Mouse (Mus musculus): ENCODE measurements around the gene Atp1a2.

Atp1a2 gene

DNA sequence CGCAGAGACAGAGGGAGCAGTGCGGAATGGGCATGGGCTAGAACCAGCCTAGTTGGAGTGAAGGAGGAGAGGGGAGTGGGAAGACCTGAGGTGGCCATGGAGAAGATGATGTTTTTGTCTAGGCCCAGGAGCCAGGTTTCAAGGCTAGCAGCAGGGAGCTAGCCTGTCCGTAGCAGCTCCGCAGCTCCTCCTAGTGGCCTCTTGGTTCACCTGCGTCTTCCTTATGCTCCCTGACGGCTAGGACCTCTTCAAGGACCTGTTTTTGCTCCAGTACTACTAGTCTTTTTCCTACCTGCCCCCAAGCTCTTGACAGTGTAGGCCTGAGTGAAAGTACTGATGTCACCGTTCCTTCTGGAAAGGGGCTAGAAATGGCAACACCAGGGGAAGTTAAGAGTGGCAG is 26.9 kb upstream of the Atp1a2 start:
- peak; percentile 93 for DNase-seq (ENCODE audit: low spot score)

DNA sequence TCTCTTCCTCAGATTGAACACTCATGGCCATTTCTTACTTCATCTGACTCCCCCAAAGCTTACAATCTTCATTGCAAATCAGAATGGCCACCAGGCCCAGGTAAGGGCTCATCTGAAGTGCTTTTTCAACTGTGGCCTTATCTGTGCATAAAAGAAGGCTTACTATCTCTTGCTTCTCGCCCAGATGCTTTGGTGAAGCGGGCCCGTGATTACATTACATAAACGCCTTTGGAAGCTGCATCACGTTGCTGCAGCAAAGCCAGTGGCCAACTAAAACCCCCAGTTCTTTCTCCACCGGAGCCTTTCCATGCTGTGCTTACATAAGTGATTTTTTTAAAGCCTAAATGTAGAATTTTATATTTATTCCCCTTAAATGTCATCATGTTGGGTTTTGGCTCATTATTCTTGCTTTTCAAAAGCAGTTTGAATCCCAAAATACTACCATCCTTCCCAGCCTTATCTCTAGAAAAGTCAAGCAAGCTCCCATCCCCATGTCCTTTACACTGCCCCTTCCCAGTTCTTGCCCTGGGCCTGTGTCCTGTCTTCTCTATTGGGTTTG is 26.0 kb upstream of the Atp1a2 start:
- no peak for DNase-seq (ENCODE audit: low spot score)

DNA sequence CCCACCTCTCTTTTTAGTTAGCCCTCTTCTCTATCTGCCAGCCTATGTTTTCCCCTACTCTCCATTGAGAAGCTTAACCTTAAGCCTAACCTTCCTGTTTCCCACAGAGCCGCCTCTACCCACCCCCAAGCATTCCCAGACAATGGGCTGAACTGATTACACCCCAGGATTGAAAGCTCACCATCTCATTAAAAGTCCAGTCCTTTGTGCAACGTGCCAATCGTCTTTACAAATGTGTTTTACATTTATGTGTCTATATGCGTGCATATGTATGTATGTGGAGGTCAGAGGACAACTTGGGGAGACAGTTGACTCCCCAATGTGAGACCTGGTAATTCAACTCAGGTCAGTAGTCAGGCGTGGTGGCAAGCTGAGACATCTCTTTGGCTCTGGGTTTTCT is 25.4 kb upstream of the Atp1a2 start:
- DNase-seq (ENCODE audit: low spot score) = no peak

DNA sequence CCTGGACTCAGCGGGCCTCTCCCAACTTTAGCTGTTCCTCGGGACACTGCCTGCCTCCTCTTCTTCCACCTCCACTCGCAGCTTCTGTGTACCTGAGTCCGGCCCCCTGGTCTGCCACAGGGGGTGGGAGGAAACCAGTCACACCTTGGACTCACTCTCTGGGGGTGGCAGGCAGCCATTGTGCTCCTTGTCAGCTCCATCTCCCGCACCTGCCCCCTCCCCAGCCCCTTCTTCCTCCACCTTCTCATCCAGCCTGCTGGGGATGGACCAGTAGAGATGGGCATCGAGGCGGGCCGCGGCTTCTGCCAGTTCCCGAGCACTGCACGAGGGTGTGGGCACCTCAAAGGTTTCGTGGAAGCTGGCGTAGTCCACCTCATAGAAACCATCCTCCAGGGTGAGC is 24.9 kb upstream of the Atp1a2 start:
- DNase-seq (ENCODE audit: low spot score) = no peak

DNA sequence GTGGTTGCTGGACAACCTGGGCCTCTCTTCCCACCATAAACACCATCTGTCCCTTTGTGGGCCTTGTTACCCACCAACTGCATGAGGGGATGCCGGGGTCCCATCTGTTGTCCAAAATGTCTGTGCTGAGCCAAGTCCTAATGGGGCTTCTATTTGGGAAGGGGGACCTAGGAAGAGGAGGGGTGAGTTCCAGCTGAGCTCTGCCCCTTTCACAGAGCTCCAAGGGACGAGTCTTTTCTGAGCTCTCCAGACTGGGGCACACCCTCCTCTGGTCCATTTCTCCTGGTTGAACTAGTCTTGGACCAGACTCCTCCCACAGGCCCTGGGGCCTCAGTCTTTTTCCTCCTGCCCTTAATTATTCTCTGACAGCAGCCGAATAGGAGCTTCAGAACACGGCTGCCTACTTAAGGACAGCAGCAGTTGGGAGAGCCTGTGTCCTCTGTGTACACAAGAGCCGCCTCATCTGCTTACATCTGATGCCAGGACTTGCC is 22.1 kb upstream of the Atp1a2 start:
- no peak for DNase-seq (ENCODE audit: low spot score)

DNA sequence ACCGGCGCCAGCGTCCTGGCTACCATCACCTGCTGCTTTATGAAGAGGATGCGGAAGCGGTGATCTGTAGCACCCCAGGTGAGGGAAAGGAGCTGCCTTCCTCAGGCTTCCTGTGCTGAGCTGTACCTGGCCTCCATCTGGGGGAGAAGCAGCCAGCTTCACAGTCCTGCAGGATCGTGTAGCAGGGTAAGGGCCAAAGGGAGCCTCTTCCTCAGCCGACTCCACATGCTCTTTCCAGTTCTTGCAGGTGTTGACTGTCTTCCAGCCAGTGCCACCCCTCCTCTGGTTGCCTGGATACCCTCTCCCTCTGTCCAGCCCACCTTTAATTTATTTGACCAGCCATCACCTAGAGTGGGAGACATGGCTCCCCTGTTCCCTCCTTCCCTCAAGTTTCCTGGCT is 21.5 kb upstream of the Atp1a2 start:
- DNase-seq (ENCODE audit: low spot score) = no peak

DNA sequence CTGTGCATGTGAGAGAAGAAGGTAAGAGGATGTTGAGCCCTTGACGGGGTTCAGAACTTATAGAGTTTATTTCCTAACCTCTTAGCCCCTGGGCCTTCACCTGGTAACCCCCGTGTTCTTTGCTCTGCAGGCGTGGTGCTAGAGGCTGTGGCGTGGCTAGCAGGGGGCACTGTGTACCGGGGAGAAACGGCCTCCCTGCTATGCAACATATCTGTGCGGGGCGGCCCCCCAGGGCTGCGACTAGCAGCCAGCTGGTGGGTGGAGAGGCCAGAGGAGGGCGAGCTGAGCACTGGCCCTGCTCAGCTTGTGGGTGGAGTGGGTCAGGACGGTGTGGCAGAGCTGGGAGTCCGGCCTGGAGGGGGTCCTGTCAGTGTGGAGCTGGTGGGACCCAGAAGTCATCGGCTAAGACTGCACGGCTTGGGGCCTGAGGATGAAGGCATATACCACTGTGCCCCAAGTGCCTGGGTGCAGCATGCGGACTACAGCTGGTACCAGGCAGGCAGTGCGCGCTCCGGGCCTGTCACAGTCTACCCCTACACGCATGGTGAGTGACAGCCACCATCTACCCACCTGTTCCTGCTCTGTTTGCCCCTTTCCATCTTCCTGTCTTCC is 20.7 kb upstream of the Atp1a2 start:
- no peak for DNase-seq (ENCODE audit: low spot score)

DNA sequence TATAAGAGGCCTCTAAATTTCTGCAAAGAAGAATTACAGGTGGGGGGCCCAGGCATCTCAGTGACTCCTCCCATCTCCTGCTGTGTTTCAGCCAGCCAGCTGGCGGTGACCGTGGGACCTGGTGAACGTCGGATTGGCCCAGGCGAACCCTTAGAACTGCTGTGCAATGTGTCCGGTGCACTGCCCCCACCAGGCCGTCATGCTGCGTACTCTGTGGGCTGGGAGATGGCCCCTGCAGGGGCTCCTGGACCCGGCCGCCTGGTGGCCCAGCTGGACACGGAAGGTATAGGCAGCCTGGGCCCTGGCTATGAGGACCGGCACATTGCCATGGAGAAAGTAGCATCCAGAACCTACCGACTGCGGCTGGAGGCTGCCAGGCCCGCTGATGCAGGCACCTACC is 20.1 kb upstream of the Atp1a2 start:
- no peak for DNase-seq (ENCODE audit: low spot score)

DNA sequence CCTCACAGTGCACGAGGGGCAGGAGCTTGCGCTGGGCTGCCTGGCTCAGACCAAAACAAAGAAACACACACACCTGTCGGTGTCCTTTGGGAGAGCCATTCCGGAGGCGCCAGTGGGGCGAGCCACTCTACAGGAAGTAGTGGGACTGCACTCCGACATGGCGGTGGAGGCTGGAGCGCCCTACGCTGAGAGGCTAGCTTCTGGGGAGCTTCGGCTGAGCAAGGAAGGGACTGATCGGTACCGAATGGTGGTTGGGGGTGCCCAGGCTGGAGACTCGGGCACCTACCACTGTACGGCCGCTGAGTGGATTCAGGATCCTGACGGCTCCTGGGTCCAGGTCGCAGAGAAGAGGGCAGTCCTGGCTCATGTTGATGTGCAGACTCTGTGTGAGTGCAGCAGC is 19.6 kb upstream of the Atp1a2 start:
- no peak for DNase-seq (ENCODE audit: low spot score)

DNA sequence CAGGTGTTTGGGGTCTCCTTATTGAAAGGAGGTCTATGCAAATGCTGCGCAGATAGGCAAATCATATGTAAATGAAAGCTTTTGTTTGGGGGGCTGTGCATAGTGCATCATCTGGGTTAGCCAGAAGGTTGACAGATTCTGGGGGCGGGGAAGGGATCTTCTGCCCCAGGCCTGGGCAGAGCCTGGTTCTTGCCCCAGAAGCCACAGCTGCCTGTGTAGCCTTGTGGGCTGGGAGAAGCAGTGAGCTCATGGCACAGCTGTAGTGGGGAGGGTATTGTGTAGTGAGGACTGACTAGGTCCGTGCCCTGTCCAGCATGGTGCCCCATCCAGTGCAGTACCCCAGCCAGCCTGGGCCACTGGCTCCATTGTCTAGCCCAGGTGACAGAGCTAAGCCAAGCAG is 17.0 kb upstream of the Atp1a2 start:
- no peak for DNase-seq (ENCODE audit: low spot score)

DNA sequence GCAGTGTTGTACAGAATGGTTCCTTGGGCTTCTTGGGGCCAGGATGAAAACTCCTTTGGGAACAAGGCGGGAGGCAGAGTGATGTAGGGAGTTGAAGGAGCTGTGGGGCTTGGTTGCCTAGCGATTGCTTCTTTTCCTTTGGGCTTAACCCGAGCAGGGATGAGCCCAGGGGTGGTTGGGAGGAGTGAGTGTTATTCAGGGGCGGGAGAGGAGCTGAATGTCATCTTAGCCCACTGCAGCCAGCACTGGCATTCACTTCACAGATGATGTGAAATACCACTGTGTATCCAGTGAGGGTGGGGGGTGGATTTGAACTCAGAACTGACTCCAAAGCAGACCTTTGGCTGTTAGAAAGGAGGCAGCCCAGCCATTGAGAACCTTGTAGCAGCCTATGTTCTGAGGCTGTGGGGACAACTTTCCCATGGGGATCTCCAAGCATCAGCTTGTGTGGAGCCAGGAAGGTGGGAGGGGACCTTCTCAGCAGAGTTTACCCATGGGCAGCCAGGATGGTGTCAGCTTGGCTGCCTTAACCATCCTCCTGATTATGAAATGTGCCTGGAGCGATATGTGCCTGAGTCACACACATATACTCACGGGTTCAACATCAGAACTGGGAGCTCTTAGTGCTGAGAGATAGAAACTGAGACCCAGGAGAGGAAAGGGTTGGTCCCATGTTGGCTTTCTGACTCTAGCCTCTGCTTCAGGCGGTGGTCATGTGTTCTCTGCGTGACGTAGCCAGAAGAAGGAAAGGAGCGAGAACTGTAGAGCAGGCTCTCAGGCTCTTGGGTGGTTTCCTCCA is 15.9 kb upstream of the Atp1a2 start:
- no peak for DNase-seq (ENCODE audit: low spot score)

DNA sequence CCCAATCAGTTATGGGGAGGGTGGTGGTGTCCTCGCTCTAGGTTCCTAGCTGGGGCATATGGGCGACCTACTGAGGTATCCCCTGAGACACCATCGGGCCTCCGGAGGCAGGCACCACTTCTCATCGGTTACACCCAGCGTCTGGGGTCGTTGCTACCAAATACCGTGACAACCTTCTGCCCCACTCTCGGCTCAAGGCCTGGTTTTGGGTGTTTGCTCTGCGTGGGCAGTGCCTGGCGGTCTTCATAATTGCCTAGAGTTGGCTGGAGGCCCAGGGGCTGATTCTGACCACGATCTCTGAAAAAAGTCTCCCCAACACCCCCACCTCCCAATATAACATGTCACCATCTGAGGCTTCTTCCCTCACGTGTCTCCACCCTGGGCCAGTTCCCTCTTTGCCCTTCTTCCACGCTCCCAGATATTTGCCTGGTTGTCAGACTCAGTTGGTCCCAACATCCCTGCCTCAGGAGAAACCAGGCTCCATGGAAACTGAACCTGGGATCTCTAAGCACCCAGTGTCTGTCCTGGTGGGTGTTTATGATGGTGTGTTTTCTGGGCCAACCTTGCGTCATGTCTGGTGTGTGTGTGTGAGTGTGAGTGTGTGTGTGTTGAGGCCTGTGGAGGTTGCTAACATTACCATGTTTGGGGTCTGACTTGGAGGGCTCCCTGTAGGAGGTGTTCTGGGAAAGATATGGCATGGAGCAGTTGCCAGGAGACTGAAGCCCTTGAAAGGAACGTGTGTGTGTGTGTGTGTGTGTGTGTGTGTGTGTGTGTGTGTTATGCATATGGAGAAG is 15.1 kb upstream of the Atp1a2 start:
- DNase-seq (ENCODE audit: low spot score) = no peak

DNA sequence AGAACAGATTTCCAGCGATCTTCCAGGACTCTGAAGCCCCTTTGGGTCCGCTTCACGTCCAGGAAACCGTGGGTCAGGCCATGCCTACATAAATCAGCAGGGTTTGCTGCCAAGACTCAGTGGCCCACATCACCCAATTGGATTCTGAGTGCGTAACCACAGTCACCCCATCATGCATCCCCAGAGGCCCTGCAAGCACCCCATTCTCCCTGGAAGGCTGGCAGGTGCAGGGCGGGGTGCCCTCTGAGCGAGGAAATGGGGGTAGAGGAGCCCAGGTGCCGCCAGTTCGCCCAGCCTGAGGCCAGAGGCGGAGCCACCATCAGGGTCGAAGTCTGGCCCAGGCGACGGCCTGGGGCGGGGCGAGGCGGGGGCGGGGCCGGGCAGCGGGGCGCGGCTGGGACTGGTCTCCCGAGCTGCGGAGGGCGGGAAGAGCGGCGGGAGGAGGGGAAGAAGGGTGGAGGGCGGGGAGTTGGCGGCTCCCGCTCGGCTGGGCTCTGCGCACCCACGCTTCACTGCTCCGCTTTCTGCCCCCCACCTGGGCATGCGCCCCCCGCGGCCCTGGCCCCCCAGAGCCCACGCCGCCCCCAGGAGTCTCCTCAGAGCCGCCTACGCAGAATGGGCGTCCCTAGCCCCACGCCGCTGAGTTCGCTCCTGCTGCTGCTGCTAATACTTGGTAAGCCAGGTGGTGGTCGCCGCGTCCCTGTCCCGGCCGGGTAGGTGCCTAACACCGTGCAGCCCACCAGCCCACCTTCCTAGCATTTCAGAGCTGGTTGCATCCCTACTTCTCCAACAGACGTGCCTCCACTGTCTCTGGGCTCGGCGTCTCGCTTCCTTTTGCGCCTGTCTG is 14.3 kb upstream of the Atp1a2 start:
- DNase-seq (ENCODE audit: low spot score) = peak; percentile 88

DNA sequence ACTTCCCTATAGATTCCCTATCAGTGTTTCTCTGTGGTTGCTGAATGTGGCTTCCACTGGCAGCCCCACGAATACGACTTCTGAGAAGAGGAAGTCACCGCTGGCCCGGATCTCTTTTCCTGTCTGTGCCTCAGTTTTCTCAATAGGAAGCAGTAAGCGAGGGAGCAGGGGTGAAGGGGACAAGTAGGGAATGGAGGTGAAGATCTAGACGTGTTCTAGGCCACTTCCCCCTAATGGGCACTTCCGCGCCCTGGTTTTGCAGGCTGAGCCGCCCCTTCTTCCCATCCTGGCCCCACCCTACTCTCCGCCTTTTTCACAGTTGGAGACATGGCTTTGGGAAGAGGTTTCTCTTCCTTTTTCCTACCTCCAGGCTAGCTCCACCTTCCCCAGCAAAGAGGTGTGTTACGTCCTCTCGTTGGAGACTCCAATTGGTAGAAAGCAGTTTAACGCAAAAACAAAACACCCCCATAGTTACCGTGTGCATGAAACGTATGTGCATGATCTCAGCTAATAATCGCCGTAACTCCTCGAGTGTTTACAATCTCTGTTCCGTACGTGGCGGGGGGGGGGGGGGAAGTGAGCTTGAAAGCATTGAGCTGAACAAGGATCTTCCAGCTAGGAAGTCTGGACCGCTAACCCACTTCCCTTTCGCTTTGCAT is 13.5 kb upstream of the Atp1a2 start:
- DNase-seq (ENCODE audit: low spot score) = peak; percentile 53

DNA sequence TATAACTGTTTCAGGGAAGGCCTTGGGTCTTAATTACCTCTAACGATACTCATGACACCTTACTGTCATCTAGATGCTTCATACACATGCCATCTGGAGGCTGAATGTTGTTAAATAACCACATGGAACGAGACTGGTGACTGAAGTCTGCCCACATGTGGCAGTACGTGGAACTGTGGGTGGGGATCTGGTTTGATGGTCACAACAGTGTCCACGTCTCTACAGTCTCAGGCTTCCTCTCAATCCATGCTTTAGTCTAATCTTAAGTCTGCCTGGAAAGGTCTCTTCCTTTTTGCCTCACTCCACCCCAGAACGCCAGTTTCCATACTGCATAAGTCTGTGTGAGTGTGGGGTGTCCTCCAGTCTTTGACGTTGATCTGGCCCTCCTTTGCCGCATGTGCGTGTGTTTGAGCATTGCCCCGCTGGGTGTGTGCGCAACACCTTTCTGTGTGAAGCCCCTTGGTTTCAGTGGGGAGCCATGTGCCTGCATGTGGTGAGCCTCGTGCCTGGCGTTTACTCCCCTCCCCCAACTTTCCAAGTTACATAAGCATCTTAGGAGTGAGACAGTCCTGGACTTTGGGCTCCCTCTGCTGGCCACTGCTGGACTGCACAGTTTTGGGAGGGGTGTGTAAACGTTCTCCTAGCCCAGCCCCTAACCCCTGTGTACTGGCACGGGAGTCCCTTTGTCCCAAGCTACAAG is 12.0 kb upstream of the Atp1a2 start:
- peak; percentile 98 for DNase-seq (ENCODE audit: low spot score)

DNA sequence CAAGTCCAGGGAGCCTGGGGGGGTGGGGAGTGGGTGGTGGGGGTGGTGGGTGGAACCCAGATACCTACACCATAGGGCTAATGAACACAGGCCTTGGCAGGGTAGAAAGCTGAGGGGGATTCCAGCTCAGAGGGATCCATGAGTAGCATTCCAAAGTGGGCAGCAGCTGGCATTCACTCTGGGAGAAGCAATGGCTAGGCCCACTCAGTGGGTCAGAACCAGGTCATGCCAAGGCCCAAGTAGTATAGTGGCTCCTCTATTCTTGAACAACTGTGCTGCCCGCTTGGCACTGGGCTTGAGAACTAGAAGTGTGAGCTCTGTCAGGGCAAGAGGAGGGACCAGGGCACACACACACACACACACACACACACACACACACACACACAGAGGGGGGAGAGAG is 10.5 kb upstream of the Atp1a2 start:
- no peak for DNase-seq (ENCODE audit: low spot score)

DNA sequence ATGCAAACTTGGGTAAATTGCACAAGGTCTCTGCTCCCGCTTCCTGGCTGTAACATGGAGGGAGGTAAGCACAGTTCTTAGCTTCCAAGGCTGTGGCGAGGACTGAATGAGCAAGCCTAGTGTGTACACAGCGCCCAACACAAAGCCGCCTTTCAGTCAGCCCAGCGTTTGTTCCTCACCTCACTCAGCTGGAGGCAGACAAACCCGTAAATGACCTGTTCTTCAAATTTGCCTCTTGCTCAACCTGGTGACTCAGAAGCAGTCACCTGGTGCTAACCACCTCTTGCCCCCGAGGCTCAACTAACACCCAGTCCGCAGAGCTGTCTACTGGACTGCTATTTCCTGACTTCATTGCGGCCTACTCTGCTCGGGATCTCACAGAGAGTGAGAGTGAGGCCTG is 10.1 kb upstream of the Atp1a2 start:
- DNase-seq (ENCODE audit: low spot score) = no peak

DNA sequence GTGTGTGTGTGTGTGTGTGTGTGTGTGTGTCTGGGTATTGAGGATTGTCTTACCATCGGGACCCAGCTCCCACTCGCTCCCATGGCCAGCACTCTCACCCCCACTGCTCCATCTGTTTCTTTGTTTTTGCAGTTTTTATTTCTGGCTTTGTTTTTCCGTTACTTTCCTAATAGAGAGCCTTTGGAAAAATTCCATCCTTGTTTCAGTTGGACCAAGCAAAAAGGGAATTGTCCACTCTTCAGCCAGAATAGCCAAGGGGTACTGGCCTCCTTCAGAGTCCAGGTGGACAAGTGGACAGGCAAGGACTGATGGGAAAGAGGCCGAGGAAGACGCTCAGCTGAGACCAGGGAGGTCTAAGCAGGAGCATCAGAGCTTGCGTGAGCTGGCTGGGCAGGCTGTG is 9.0 kb upstream of the Atp1a2 start:
- no peak for DNase-seq (ENCODE audit: low spot score)

DNA sequence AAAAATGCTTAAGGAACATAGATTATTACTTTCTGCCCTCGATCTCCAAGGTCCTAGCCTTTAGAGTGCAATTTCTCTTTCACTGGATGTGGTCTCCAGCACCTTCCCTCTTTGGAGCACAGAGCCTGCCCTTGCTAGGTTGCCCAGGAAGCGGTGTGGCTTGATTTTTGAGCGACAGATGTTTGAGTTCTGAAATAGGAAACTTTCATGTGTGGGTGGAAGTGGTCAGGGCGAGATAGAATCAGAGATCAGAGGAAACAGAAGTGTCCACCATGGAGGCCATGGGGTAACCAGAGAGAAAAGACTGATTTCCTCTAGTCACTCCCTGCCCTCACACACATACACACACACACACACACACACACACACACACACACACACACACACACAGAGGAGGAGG is 8.3 kb upstream of the Atp1a2 start:
- no peak for DNase-seq (ENCODE audit: low spot score)

DNA sequence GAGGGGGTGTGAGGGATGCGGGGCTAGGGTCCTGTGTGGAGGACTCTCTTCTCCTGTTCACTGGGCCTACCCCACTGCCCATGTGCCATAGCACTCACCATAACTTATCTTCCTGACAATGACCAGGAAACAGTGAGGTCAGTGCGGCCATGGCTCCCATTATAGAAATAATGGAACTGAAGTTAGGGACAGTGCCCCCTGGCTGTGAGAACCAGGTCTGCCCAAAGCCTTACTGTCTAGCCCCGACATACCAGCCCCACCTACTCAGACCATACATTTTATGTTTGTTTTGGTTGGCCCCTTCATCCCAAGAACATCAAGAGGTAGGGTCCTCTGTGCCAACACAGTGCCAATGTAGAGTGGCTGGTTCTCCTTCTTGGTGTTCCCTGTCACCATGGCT is 7.8 kb upstream of the Atp1a2 start:
- peak; percentile 56 for DNase-seq (ENCODE audit: low spot score)

DNA sequence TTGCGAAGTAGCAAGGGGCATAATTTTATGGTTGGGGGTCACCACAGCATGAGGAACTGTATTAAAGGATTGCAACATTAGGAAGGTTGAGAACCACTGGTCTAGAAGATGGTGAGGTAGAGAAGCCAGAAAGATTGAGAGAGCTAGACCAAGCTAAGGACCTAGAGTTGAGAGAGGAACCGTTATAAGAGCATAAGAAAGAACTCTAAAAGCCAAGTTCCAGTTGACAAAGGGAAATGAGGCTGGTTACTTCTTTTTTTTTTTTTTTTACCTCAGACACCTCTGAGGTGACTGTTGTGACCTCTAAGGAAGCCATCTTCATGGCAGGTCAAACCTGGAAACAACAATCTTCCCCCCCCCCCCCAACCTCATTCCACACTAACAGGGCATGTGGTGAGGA is 7.3 kb upstream of the Atp1a2 start:
- DNase-seq (ENCODE audit: low spot score) = no peak

Data from embryo, embryonic 10 days (tissue).